Mouse (Mus musculus) liver, embryonic 14.5 days (tissue): ENCODE results near the gene Lrrc40. TPM values are rescaled to one million over a fixed set of nuclear protein-coding genes. Genes with fewer than 3 reads are reported as not detected.

Experiments used
- ATAC-seq: fragments of 200-750 bp; cut with Nextera tagmentation; 2 replicates; pipeline ENCODE4 v1.8.0; 2017; ENCODE audit warnings: moderate number of reproducible peaks, mild to moderate bottlenecking, moderate library complexity; ENCODE audit not compliant: insufficient read depth
- DNase-seq, 3 experiments: peaks; one replicate each; pipeline ENCODE4 v3.0.0-alpha.2; 2012 to 2013; ENCODE audit warnings: low read depth in 3 of 3, low spot score in 3 of 3
- H3K27ac ChIP-seq: fragments of 300-500 bp; sonication (generic); 2 replicates; pipeline ENCODE4 v1.5.1; 2014; ENCODE audit warnings: moderate library complexity, mild to moderate bottlenecking, control low read depth, inconsistent platforms
- H3K27me3 ChIP-seq: fragments of 300-500 bp; sonication (generic); 2 replicates; pipeline ENCODE4 v1.6.1; 2014; ENCODE audit warnings: mild to moderate bottlenecking, low read length, moderate library complexity; ENCODE audit not compliant: control insufficient read depth, insufficient read depth
- H3K36me3 ChIP-seq: fragments of 300-500 bp; sonication (generic); replicated peaks from 2 replicates; pipeline ENCODE4 v1.6.1; 2014; ENCODE audit warnings: low read depth; ENCODE audit not compliant: control insufficient read depth, insufficient read depth
- H3K4me1 ChIP-seq, 2 experiments: fragments of 200-500 bp in 1 of 2; fragments of 300-500 bp in 1 of 2; sonication (generic) in 1 of 2; replicated peaks; 2 replicates each; pipeline ENCODE4 v1.6.1; 2012 to 2014; ENCODE audit warnings: antibody characterized with exemption in 1 of 2, inconsistent platforms in 1 of 2, low read length in 1 of 2; ENCODE audit not compliant: control insufficient read depth in 2 of 2, insufficient read depth in 2 of 2
- H3K4me2 ChIP-seq: fragments of 300-500 bp; sonication (generic); 2 replicates; pipeline ENCODE4 v1.6.1; 2014; ENCODE audit warnings: low read depth, mild to moderate bottlenecking, control low read depth, moderate library complexity
- H3K4me3 ChIP-seq, 2 experiments: fragments of 200-500 bp in 1 of 2; fragments of 300-500 bp in 1 of 2; sonication (generic) in 1 of 2; 2 replicates each; pipeline ENCODE4 v1.5.1; 2012 to 2014; ENCODE audit warnings: low read depth in 2 of 2, low read length in 2 of 2, mild to moderate bottlenecking in 2 of 2, control low read depth in 1 of 2, inconsistent platforms in 1 of 2, moderate library complexity in 1 of 2; ENCODE audit not compliant: insufficient read depth in 1 of 2
- H3K9ac ChIP-seq: fragments of 300-500 bp; sonication (generic); replicated peaks from 2 replicates; pipeline ENCODE4 v1.6.1; 2014; ENCODE audit warnings: mild to moderate bottlenecking, control low read depth, moderate library complexity
- H3K9me3 ChIP-seq: fragments of 300-500 bp; sonication (generic); 2 replicates; pipeline ENCODE4 v1.6.1; 2016; ENCODE audit warnings: low read length, mixed read lengths; ENCODE audit not compliant: control insufficient read depth
- CTCF ChIP-seq: IDR thresholded peaks from 2 replicates; pipeline ENCODE4 v1.5.1; 2016; ENCODE audit warnings: antibody characterized with exemption, low read depth, control low read depth
- EP300 ChIP-seq: IDR thresholded peaks from 2 replicates; pipeline ENCODE4 v1.6.1; 2016; ENCODE audit warnings: antibody characterized with exemption, low read depth
- WGBS: fragments of 180-500 bp; shearing (Covaris S2); extraction: QIAGEN DNeasy Blood & Tissue Kit; methylation state at CpG from one replicate; pipeline ENCODE4 v1.1.7; 2014; ENCODE audit not compliant: insufficient replicate concordance; 5-methylcytosine and 5-hydroxymethylcytosine counted together
- polyA plus RNA-seq, 2 experiments: library from polyadenylated mRNA; depleted of rRNA in 1 of 2; stranded (reverse) in 1 of 2; unstranded in 1 of 2; fragments of >200 nt; fragmentation: Nextera tagmentation in 1 of 2; extraction: Ambion mirVana in 1 of 2; gene quantifications; 2 replicates each; pipeline versions ENCODE4 v1.2.1 to v1.2.3; 2012 to 2014

Gene Lrrc40
- polyA plus RNA-seq, 2 experiments = 10.0 to 22.5 TPM

GRCm38 (mm10) chr3:158040755-158041154 is 4.3 kb downstream of the Lrrc40 start:
- TF ChIP-seq CTCF (no peak), EP300 (no peak)
- DNase-seq (no peak), ATAC-seq (no peak)
- H3K4me2 ChIP-seq = no peak overlapping the region
- peaks cover 3 to 7% of the 10 kb centered on the region in 2 experiments; a peak in 2 of 4 replicates for H3K4me1 ChIP-seq
- no peaks in the 10 kb centered on the region for H3K27me3 ChIP-seq
- no peaks in the 10 kb centered on the region for H3K9me3 ChIP-seq
- no peak overlapping the region for H3K9ac ChIP-seq
- WGBS = 70% methylated on average over 2 of the region's 2 CpGs
- H3K36me3 ChIP-seq = no peaks in the 10 kb centered on the region
- H3K27ac ChIP-seq = no peak overlapping the region
- H3K4me3 ChIP-seq = no peak overlapping the region

- Histone ChIP-seq H3K4me3 (no peak overlapping the region), H3K4me2 (no peak overlapping the region), H3K9ac (no peak overlapping the region), H3K36me3 (peaks cover 2% of the 10 kb centered on the region), H3K9me3 (no peaks in the 10 kb centered on the region), H3K4me1 (no peaks in the 10 kb centered on the region), H3K27me3 (no peaks in the 10 kb centered on the region), H3K27ac (no peak overlapping the region)
- WGBS = 80% methylated on average over 2 of the region's 2 CpGs
- no peak for ATAC-seq
- TF ChIP-seq CTCF = no peak
- no peak for TF ChIP-seq EP300
- no peak for DNase-seq
Measured at GRCm38 (mm10) chr3:158049508-158049907, 13.0 kb downstream of the Lrrc40 start.

- Histone ChIP-seq H3K4me1 (no peaks in the 10 kb centered on the region), H3K4me3 (no peak overlapping the region), H3K4me2 (no peak overlapping the region), H3K9me3 (no peaks in the 10 kb centered on the region), H3K27me3 (no peaks in the 10 kb centered on the region), H3K36me3 (peaks cover 19% of the 10 kb centered on the region), H3K27ac (no peak overlapping the region), H3K9ac (no peak overlapping the region)
- no peak for ATAC-seq
- no peak for DNase-seq
- TF ChIP-seq EP300 = no peak
- TF ChIP-seq CTCF = no peak
- WGBS = 65% methylated on average over 2 of the region's 2 CpGs
Measured at GRCm38 (mm10) chr3:158060621-158061291, 24.3 kb downstream of the Lrrc40 start.

GRCm38 (mm10) chr3:158061811-158062523 is 25.5 kb downstream of the Lrrc40 start:
- Histone ChIP-seq H3K9me3 (no peaks in the 10 kb centered on the region), H3K36me3 (peaks cover 9% of the 10 kb centered on the region), H3K27ac (no peak overlapping the region), H3K27me3 (no peaks in the 10 kb centered on the region), H3K4me3 (no peak overlapping the region), H3K4me2 (no peak overlapping the region), H3K9ac (no peak overlapping the region), H3K4me1 (no peaks in the 10 kb centered on the region)
- 65% methylated on average over 5 of the region's 5 CpGs for WGBS
- ATAC-seq (peak; percentile 65), DNase-seq (peak; percentile 19 to 24 (median 20))
- TF ChIP-seq EP300 (0 out of 2 replicates have a peak, but pooled peaks have one; percentile 12), CTCF (no peak)

- no peak for TF ChIP-seq EP300
- TF ChIP-seq CTCF = no peak
- 81% methylated on average over 2 of the region's 2 CpGs for WGBS
- H3K4me1 ChIP-seq = no peaks in the 10 kb centered on the region; a peak in 1 of 4 replicates
- H3K9ac ChIP-seq = no peak overlapping the region
- no peak overlapping the region for H3K4me3 ChIP-seq
- H3K36me3 ChIP-seq = no peaks in the 10 kb centered on the region; the same call in none of the 2 replicates
- DNase-seq (no peak), ATAC-seq (no peak)
- H3K9me3 ChIP-seq = no peaks in the 10 kb centered on the region
- H3K4me2 ChIP-seq = no peak overlapping the region
- no peak overlapping the region for H3K27ac ChIP-seq
- no peaks in the 10 kb centered on the region for H3K27me3 ChIP-seq
Measured at GRCm38 (mm10) chr3:158065256-158065655, 28.8 kb downstream of the Lrrc40 start.
